Mouse (Mus musculus): ENCODE measurements around the gene Gm20388. TPM values are rescaled to one million over a fixed set of nuclear protein-coding genes. Genes with fewer than 3 reads are reported as not detected.

The Gm20388 gene
- polyA plus RNA-seq, 1 experiment = 23.9 TPM

DNA sequence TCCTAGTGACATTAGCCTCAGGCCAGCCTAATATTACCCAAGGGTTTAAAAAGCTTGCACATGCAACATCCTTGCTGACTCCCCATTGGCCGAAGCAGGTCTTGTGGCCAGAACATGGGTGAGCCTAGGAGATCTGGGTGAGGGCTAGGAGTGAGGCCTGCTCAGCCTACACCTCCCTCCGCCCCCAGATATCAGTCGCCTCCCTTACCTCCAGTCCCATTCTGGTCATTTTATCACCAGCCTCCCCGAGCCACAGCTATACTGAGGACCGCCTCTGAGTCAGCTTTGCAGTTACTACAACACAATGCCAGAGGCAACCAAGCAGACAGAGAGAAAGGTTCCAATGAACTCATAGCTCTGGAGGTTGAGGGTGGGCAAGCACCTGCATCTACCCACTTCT is 2365.7 kb downstream of the Gm20388 start:
- Histone ChIP-seq H3K4me1 (ENCODE audit: control insufficient read depth, insufficient read depth, low read length) (no peaks in the 10 kb centered on the region), H3K4me3 (ENCODE audit: insufficient read depth, low read length) (no peak overlapping the region), H3K27ac (ENCODE audit: insufficient read depth, low read length) (no peak overlapping the region)
- TF ChIP-seq POLR2A (IDR thresholded peaks at IDR 0.05; ENCODE audit: extremely low read depth, insufficient read depth, low read length) (no peak), CTCF (IDR thresholded peaks at IDR 0.05; ENCODE audit: extremely low read depth, insufficient read depth, low read length) (no peak)

DNA sequence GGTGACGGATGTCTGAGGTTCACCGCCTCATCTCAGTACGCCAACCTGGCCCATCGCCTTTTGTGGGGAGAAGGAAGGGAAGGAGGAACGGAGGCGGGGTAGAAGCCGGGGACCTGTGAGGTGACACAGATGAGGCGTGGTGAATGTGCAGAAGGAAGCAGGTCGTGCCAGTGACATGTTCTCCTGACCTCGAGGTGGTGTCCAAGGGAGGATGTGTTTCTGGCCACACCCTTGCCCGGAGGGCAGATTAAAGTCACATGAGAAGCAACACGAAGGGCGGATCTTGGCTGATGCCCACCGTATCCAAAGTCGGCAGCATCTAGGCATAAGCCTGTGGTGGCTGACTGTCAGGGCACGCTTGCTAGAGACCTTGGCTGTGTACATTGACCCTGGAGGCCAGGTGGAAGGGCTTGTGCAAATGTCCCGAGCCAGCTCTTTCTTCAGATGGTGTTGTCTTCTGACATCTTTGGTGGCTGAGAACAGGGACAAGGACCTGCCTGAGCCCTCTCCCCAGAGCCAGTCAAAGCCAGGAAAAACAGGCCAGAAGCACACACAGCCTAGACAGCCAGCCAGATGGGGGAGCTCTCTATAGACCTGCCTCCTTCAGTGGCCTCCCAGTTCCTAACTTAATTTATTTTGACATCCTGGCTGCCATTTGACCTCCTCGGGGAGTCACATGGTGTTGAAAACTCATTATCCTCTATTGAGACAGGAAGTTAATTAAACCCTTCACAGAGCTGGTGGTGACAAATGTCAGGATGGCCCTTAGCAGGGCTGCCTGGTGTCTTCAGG is 2366.8 kb downstream of the Gm20388 start:
- H3K4me3 ChIP-seq (ENCODE audit: insufficient read depth, low read length) = no peak overlapping the region
- TF ChIP-seq CTCF (IDR thresholded peaks at IDR 0.05; ENCODE audit: extremely low read depth, insufficient read depth, low read length) (no peak), POLR2A (IDR thresholded peaks at IDR 0.05; ENCODE audit: extremely low read depth, insufficient read depth, low read length) (no peak)
- H3K4me1 ChIP-seq (ENCODE audit: control insufficient read depth, insufficient read depth, low read length) = no peaks in the 10 kb centered on the region
- no peak overlapping the region for H3K27ac ChIP-seq (ENCODE audit: insufficient read depth, low read length)

DNA sequence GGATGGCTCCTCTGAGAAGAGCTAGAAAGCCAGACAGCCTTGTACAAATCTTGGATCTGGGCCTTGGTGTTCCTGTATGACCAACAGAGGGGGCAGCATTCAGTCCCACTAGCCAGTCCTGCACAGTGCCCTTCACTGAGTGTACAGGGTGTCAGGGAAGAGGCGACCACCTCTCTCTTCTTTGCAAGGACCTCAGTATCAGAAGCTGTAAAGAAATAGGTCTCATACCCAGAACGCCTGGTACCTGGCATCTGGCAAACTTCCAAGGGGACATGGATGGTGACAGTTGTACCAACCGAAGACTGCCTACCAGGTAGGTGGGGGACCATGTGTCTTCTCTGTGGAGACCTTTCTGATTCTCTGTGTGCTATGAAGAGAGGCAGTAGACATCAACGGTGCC is 2369.5 kb downstream of the Gm20388 start:
- H3K4me3 ChIP-seq (ENCODE audit: insufficient read depth, low read length) = no peak overlapping the region
- TF ChIP-seq POLR2A (IDR thresholded peaks at IDR 0.05; ENCODE audit: extremely low read depth, insufficient read depth, low read length) = no peak
- TF ChIP-seq CTCF (IDR thresholded peaks at IDR 0.05; ENCODE audit: extremely low read depth, insufficient read depth, low read length) = no peak

DNA sequence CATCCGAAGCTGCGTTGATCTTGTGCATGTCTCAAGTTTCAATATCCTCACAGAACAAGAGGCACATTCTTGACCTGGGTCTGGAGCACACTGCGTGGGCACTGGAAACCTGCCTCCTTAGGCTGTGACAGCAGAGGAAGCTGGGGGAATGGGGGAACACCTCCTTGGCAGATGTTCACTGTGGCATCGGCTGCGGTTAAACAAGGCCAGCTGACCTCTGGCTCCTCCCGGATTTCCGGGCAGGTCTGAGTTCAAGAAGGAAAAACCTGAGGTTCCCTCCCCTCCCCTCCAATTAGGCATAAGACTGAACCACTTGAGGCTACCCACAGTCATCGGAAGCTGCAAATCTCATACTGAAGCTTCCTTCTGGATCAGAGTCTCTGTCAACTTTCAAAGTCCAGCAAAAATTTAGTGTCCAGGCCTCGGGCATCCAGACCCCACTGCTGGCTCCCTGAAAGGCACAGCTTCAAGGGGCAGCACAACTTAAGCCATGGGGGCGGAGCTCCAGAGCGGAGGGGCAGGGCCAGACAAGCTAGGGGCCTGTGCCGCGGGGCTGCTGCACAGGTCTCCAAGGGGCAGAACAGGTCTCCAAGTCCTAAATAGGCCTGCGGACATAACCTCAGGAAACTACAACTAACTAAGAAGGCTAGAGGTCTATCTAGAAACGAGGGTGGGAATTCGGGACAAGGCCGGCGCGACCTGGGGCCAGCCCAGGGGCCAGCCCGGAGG is 2370.1 kb downstream of the Gm20388 start:
- no peak overlapping the region for H3K27ac ChIP-seq (ENCODE audit: insufficient read depth, low read length)
- H3K4me3 ChIP-seq (ENCODE audit: insufficient read depth, low read length) = no peak overlapping the region; the same call in 1 of the 2 replicates
- no peaks in the 10 kb centered on the region for H3K4me1 ChIP-seq (ENCODE audit: control insufficient read depth, insufficient read depth, low read length)
- TF ChIP-seq CTCF (IDR thresholded peaks at IDR 0.05; ENCODE audit: extremely low read depth, insufficient read depth, low read length) = no peak

More for the DNA sequence above, 2369.5 kb downstream of the Gm20388 start:
- Histone ChIP-seq H3K4me1 (ENCODE audit: control insufficient read depth, insufficient read depth, low read length) (no peaks in the 10 kb centered on the region), H3K27ac (ENCODE audit: insufficient read depth, low read length) (no peak overlapping the region)

DNA sequence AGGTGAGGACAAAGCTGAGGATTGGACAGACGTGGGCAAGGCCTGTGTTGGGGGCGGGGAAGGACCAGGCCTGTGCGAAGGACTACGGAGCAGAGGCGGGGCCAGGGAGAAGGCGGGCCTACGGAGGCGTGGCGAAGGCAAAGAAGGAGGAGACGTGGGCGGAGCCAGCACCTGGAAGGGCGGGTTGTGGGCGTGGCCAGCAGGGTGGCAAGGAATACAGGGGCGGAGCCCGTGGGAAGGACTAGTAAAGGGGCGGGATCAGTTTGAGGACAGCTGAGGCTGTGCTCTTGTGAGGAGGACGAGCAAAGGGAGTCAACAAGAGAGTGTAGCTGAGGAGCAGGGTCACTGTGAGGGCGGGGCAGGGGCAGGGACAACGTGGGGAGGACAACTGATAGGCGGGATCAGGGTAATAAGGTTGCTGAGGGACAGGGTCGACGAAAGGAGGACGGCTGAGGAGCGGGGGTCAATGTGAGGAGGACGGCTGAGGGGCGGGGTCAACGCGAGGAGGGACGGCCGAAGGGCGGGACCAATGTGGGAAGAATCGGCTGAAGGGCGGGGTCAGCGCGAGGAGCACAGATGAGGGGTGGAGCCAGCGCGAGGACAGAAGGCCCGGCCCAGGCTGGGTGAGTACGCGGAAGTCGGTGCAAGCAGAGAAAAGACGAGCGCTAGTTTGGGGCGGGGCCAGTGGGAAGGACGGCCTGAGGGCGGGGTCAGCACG is 2370.8 kb downstream of the Gm20388 start:
- Histone ChIP-seq H3K27ac (ENCODE audit: insufficient read depth, low read length) (no peak overlapping the region), H3K4me3 (ENCODE audit: insufficient read depth, low read length) (peak overlapping the region; percentile 47), H3K4me1 (ENCODE audit: control insufficient read depth, insufficient read depth, low read length) (no peaks in the 10 kb centered on the region)
- TF ChIP-seq POLR2A (IDR thresholded peaks at IDR 0.05; ENCODE audit: extremely low read depth, insufficient read depth, low read length) (peak; percentile 50; the same call in 1 of the 2 replicates), CTCF (IDR thresholded peaks at IDR 0.05; ENCODE audit: extremely low read depth, insufficient read depth, low read length) (no peak)

DNA sequence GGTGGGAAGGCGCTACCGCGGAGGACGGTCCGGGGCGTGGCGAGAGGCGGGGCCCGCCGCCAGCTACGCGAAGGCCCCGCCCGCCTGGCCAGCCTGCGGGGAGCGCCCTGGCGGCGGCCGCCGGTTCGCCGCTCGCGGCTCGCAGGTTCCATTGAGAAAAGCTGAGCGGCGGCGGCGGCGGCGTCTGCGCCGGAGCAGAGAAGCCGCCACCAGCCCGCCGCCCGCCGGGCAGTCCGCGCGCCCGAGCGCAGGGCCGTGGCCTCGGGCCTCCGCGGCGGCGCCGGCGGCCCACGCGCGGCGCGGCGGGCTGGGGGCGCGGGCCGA is 2371.4 kb downstream of the Gm20388 start, which contains the start of gene Zfpm1:
TSS of gene Zfpm1 (plus strand) at position 107 of the 324 bp plus-strand sequence.
- TF ChIP-seq CTCF (IDR thresholded peaks at IDR 0.05; ENCODE audit: extremely low read depth, insufficient read depth, low read length) = no peak
- peak; percentile 24; the same call in 1 of the 2 replicates for TF ChIP-seq POLR2A (IDR thresholded peaks at IDR 0.05; ENCODE audit: extremely low read depth, insufficient read depth, low read length)
- Histone ChIP-seq H3K27ac (ENCODE audit: insufficient read depth, low read length) (peak within 1 kb of the TSS; percentile 37; the same call in 1 of the 2 replicates), H3K4me3 (ENCODE audit: insufficient read depth, low read length) (peak within 1 kb of the TSS; percentile 47), H3K4me1 (ENCODE audit: control insufficient read depth, insufficient read depth, low read length) (no peaks in the 10 kb centered on the region)

DNA sequence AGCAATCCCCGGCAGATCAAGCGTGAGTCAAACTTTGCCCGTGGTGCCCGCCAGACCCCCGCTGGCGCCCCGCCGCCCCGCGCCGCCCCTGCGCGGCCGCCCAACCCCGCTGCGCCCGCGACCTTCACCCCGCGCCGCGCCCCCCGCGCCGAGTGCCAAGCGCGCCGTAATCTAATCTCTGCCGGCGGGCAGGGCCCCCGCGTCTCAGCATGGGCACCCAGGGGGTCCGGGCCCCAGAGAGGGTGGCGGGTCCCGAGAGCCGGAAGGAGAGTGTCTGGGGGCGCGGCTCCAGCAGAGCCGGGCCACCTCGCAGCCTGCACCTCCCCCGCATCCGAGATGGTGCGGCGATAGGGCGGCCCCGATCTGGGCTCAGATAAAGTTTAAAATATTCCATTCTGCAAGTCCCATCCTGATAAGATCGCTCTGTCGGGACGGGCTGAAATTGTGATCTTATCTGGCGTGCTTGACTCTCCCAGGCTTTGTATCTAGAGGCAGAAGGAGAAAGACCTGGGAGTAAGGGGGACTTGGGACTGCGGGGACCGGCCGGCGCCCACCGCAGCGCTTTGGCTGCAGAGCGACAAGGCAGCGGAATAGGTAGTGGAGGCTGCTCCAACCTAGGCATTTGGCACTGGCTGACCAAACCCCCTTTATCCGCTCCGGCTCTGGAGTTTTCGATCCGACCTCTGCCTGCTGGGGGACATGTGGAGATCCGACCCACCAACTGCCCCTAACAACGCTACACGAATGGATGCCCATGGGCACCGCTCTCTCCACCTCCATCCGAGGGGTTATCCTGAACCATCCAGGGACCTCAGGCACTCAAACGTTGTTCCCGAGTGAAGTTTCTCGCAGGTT is 2372.1 kb downstream of the Gm20388 start:
- peak overlapping the region; percentile 37; the same call in 1 of the 2 replicates for H3K27ac ChIP-seq (ENCODE audit: insufficient read depth, low read length)
- peak overlapping the region; percentile 47 for H3K4me3 ChIP-seq (ENCODE audit: insufficient read depth, low read length)
- H3K4me1 ChIP-seq (ENCODE audit: control insufficient read depth, insufficient read depth, low read length) = peaks cover 2% of the 10 kb centered on the region; the same call in 1 of the 2 replicates
- no peak for TF ChIP-seq POLR2A (IDR thresholded peaks at IDR 0.05; ENCODE audit: extremely low read depth, insufficient read depth, low read length)
- no peak for TF ChIP-seq CTCF (IDR thresholded peaks at IDR 0.05; ENCODE audit: extremely low read depth, insufficient read depth, low read length)

DNA sequence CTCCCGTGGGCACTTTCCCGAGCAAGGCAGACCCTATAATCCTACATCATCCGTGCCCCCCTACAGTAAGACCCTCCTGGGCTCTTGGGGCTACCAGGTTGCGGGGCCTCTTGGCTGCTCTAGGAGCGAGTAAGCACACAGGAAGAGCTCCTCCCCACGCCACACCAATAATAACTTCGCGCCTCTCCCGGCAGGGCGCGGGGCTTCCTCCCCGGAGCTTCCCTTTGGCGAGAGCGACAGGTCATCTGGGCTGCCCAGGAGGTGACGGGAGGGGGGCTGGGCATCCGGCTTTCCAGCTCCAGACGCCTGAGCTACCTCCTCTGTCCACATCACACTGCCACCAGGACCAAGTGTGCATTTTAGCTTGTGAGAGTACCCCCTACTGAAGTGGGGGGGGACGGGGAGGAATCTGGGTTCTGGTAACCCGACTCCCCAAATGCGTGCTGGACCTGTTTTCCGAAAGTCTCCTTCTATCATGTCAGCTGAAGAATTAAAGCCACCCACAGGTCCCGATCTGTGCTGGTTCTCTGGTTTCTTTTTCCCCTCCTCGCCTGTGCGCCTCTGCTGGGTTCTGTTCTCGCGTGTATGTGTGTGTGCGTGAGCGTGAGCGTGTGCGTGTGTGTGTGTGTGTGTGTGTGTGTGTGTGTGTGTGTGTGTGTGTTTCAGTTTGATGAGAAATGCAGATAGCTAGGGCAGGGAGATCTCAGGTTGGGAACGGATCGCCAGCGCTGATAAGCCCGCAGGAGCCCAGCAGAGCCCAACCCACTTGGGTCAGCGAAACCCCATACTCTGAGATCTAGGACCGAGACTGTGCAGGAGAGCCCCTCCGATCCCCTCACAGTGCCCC is 2372.9 kb downstream of the Gm20388 start:
- Histone ChIP-seq H3K4me1 (ENCODE audit: control insufficient read depth, insufficient read depth, low read length) (peaks cover 2% of the 10 kb centered on the region; the same call in 1 of the 2 replicates), H3K27ac (ENCODE audit: insufficient read depth, low read length) (peak overlapping the region; percentile 37; the same call in 1 of the 2 replicates), H3K4me3 (ENCODE audit: insufficient read depth, low read length) (peak overlapping the region; percentile 47)
- no peak for TF ChIP-seq POLR2A (IDR thresholded peaks at IDR 0.05; ENCODE audit: extremely low read depth, insufficient read depth, low read length)
- no peak for TF ChIP-seq CTCF (IDR thresholded peaks at IDR 0.05; ENCODE audit: extremely low read depth, insufficient read depth, low read length)

Data from cortical plate, adult 2 months (tissue).